Mouse (Mus musculus) forebrain, embryonic 10.5 days (tissue): Measurements from ENCODE around the gene Atp6v0d1. TPM values are rescaled to one million over a fixed set of nuclear protein-coding genes. Genes with fewer than 3 reads are reported as not detected.
"Not testable (repeated sequence)": the region's sequence is repeated elsewhere in the genome, so short reads cannot be mapped to it uniquely, and the experiment has no call there.

ENCODE experiments used
- DNase-seq: peaks from one replicate; pipeline ENCODE4 v3.0.0-alpha.2; 2017; ENCODE audit warnings: low spot score; ENCODE audit errors: extremely low spot score
- H3K27ac ChIP-seq: fragments of 300-500 bp; sonication (generic); 2 replicates; pipeline ENCODE4 v1.5.1; 2016; ENCODE audit warnings: mild to moderate bottlenecking
- H3K27me3 ChIP-seq: fragments of 300-500 bp; sonication (generic); 2 replicates; pipeline ENCODE4 v1.6.1; 2016; ENCODE audit warnings: mild to moderate bottlenecking; ENCODE audit not compliant: poor library complexity, severe bottlenecking
- H3K36me3 ChIP-seq: fragments of 300-500 bp; sonication (generic); replicated peaks from 2 replicates; pipeline ENCODE4 v1.6.1; 2016; ENCODE audit warnings: mild to moderate bottlenecking, moderate library complexity
- H3K4me1 ChIP-seq: fragments of 300-500 bp; sonication (generic); 2 replicates; pipeline ENCODE4 v1.6.1; 2016
- H3K4me3 ChIP-seq: fragments of 300-500 bp; sonication (generic); 2 replicates; pipeline ENCODE4 v1.5.1; 2016; ENCODE audit warnings: mild to moderate bottlenecking, moderate library complexity
- H3K9me3 ChIP-seq: fragments of 300-500 bp; sonication (generic); 2 replicates; pipeline ENCODE4 v1.6.1; 2016; ENCODE audit warnings: mild to moderate bottlenecking, moderate library complexity
- WGBS: fragments of 180-500 bp; shearing (Covaris S2); methylation state at CpG from one replicate; pipeline ENCODE4 v1.1.7; 2016; 5-methylcytosine and 5-hydroxymethylcytosine counted together
- polyA plus RNA-seq: library from polyadenylated mRNA; unstranded; fragments of >200 nt; fragmentation: Nextera tagmentation; extraction: Ambion mirVana; gene quantifications from 2 replicates; pipeline ENCODE4 v1.2.1, GENCODE M21; 2016

Gene Atp6v0d1
- polyA plus RNA-seq, 1 experiment from 2014 or later, result 73.4 TPM

- Histone ChIP-seq H3K4me3 (peak overlapping the region; percentile 80), H3K9me3 (no peaks in the 10 kb centered on the region), H3K4me1 (peaks cover 28% of the 10 kb centered on the region), H3K36me3 (0 out of 2 replicates have a peak, but pooled peaks cover 2% of the 10 kb centered on the region), H3K27me3 (peaks cover 8% of the 10 kb centered on the region), H3K27ac (peak overlapping the region; percentile 86)
- 29% methylated on average over 27 of the region's 27 CpGs for WGBS
- DNase-seq, result peak; percentile 33
These were observed 1.1 kb upstream of the Atp6v0d1 start for GRCm38 (mm10) chr8:105566703-105567595.

- H3K4me3 ChIP-seq, result peak overlapping the region; percentile 80
- no peaks in the 10 kb centered on the region for H3K9me3 ChIP-seq
- under 1% methylated on average over 31 of the region's 31 CpGs for WGBS
- H3K27me3 ChIP-seq, result peaks cover 8% of the 10 kb centered on the region
- H3K36me3 ChIP-seq, result 0 out of 2 replicates have a peak, but pooled peaks cover 2% of the 10 kb centered on the region
- peak overlapping the region; percentile 86 for H3K27ac ChIP-seq
- peaks cover 28% of the 10 kb centered on the region for H3K4me1 ChIP-seq
- no peak for DNase-seq
These were observed 406 bp downstream of the Atp6v0d1 start for GRCm38 (mm10) chr8:105565401-105565881.

GRCm38 (mm10) chr8:105564573-105565229 is 1.1 kb downstream of the Atp6v0d1 start:
- not testable (repeated sequence) for H3K9me3 ChIP-seq, H3K27ac ChIP-seq, H3K27me3 ChIP-seq, H3K36me3 ChIP-seq, DNase-seq
- Histone ChIP-seq H3K4me3 (peak overlapping the region; percentile 80), H3K4me1 (peaks cover 28% of the 10 kb centered on the region)
- WGBS, result 88% methylated on average over 9 of the region's 9 CpGs

GRCm38 (mm10) chr8:105563871-105564270 is 2.0 kb downstream of the Atp6v0d1 start:
- Histone ChIP-seq H3K9me3 (no peaks in the 10 kb centered on the region), H3K4me1 (peaks cover 28% of the 10 kb centered on the region), H3K36me3 (0 out of 2 replicates have a peak, but pooled peaks cover 2% of the 10 kb centered on the region), H3K4me3 (no peak overlapping the region), H3K27me3 (peaks cover 8% of the 10 kb centered on the region), H3K27ac (no peak overlapping the region)
- no peak for DNase-seq
- WGBS, result 86% methylated on average over 1 of the region's 1 CpGs

GRCm38 (mm10) chr8:105562863-105563262 is 3.0 kb downstream of the Atp6v0d1 start:
- Histone ChIP-seq H3K4me3 (no peak overlapping the region), H3K27me3 (peaks cover 8% of the 10 kb centered on the region), H3K9me3 (no peaks in the 10 kb centered on the region), H3K4me1 (peaks cover 28% of the 10 kb centered on the region), H3K27ac (no peak overlapping the region), H3K36me3 (0 out of 2 replicates have a peak, but pooled peaks cover 2% of the 10 kb centered on the region)
- 91% methylated on average over 3 of the region's 3 CpGs for WGBS
- DNase-seq, result no peak

- Histone ChIP-seq H3K4me1 (0 out of 2 replicates have a peak, but pooled peaks cover 3% of the 10 kb centered on the region), H3K27me3 (no peaks in the 10 kb centered on the region), H3K9me3 (no peaks in the 10 kb centered on the region), H3K27ac (no peak overlapping the region), H3K4me3 (no peak overlapping the region), H3K36me3 (no peaks in the 10 kb centered on the region)
- no peak for DNase-seq
- 71% methylated on average over 3 of the region's 3 CpGs for WGBS
These were observed 10.6 kb downstream of the Atp6v0d1 start for GRCm38 (mm10) chr8:105555230-105555629.

- DNase-seq, result peak; percentile 51
- Histone ChIP-seq H3K27ac (no peak overlapping the region), H3K4me1 (0 out of 2 replicates have a peak, but pooled peaks cover 3% of the 10 kb centered on the region), H3K9me3 (no peaks in the 10 kb centered on the region), H3K36me3 (no peaks in the 10 kb centered on the region), H3K4me3 (no peak overlapping the region), H3K27me3 (no peaks in the 10 kb centered on the region)
These were observed 11.8 kb downstream of the Atp6v0d1 start for GRCm38 (mm10) chr8:105554087-105554486.

- H3K4me1 ChIP-seq, result 0 out of 2 replicates have a peak, but pooled peaks cover 3% of the 10 kb centered on the region
- H3K27ac ChIP-seq, result no peak overlapping the region
- H3K36me3 ChIP-seq, result no peaks in the 10 kb centered on the region
- no peaks in the 10 kb centered on the region for H3K9me3 ChIP-seq
- WGBS, result 89% methylated on average over 1 of the region's 1 CpGs
- no peaks in the 10 kb centered on the region for H3K27me3 ChIP-seq
- no peak overlapping the region for H3K4me3 ChIP-seq
- DNase-seq, result no peak
These were observed 13.0 kb downstream of the Atp6v0d1 start for GRCm38 (mm10) chr8:105552824-105553223.

GRCm38 (mm10) chr8:105552032-105552431 is 13.8 kb downstream of the Atp6v0d1 start:
- Histone ChIP-seq H3K27me3 (no peaks in the 10 kb centered on the region), H3K9me3 (no peaks in the 10 kb centered on the region), H3K36me3 (no peaks in the 10 kb centered on the region), H3K27ac (no peak overlapping the region), H3K4me1 (0 out of 2 replicates have a peak, but pooled peaks cover 3% of the 10 kb centered on the region), H3K4me3 (no peak overlapping the region)
- DNase-seq, result no peak
- 95% methylated on average over 2 of the region's 2 CpGs for WGBS

GRCm38 (mm10) chr8:105550083-105550482 is 15.8 kb downstream of the Atp6v0d1 start:
- no peak for DNase-seq
- H3K27ac ChIP-seq, result no peak overlapping the region
- H3K4me1 ChIP-seq, result peaks cover under 1% of the 10 kb centered on the region; the same call in 1 of the 2 replicates
- H3K36me3 ChIP-seq, result no peaks in the 10 kb centered on the region
- no peak overlapping the region for H3K4me3 ChIP-seq
- H3K9me3 ChIP-seq, result no peaks in the 10 kb centered on the region
- 70% methylated on average over 2 of the region's 2 CpGs for WGBS
- no peaks in the 10 kb centered on the region for H3K27me3 ChIP-seq

GRCm38 (mm10) chr8:105549506-105549905 is 16.3 kb downstream of the Atp6v0d1 start:
- WGBS, result 85% methylated on average over 1 of the region's 1 CpGs
- Histone ChIP-seq H3K27me3 (no peaks in the 10 kb centered on the region), H3K27ac (no peak overlapping the region), H3K9me3 (no peaks in the 10 kb centered on the region), H3K36me3 (no peaks in the 10 kb centered on the region), H3K4me3 (no peak overlapping the region), H3K4me1 (peaks cover 6% of the 10 kb centered on the region)
- DNase-seq, result no peak

- no peaks in the 10 kb centered on the region; the same call in 1 of the 2 replicates for H3K36me3 ChIP-seq
- no peak for DNase-seq
- H3K4me3 ChIP-seq, result no peak overlapping the region
- H3K9me3 ChIP-seq, result no peaks in the 10 kb centered on the region
- H3K27ac ChIP-seq, result no peak overlapping the region
- H3K27me3 ChIP-seq, result no peaks in the 10 kb centered on the region
- H3K4me1 ChIP-seq, result peaks cover 11% of the 10 kb centered on the region
- 81% methylated on average over 6 of the region's 6 CpGs for WGBS
These were observed 19.2 kb downstream of the Atp6v0d1 start for GRCm38 (mm10) chr8:105546384-105547350.
